Mouse (Mus musculus): ENCODE measurements at regions not wholly inside any gene's neighbourhood (a gene's known extent, or its start where the extent isn't known, plus 50 kb on each side); places are given as distances from the start of the nearest gene placed in this dataset.

- H3K4me3 ChIP-seq (ENCODE audit: insufficient read depth, low read length): no peak overlapping the region
- no peak overlapping the region for H3K27ac ChIP-seq (ENCODE audit: insufficient read depth, low read length)
- TF ChIP-seq POLR2A (IDR thresholded peaks at IDR 0.05; ENCODE audit: low read depth, low read length) (no peak), CTCF (IDR thresholded peaks at IDR 0.05; ENCODE audit: borderline replicate concordance, insufficient read depth, low read length) (no peak)
- H3K4me1 ChIP-seq (ENCODE audit: control insufficient read depth, insufficient read depth, low read length): no peaks in the 10 kb centered on the region
Measured at GRCm38 (mm10) chr4:47902749-47903148, 142.2 kb upstream of the Nr4a3 start.

DNA sequence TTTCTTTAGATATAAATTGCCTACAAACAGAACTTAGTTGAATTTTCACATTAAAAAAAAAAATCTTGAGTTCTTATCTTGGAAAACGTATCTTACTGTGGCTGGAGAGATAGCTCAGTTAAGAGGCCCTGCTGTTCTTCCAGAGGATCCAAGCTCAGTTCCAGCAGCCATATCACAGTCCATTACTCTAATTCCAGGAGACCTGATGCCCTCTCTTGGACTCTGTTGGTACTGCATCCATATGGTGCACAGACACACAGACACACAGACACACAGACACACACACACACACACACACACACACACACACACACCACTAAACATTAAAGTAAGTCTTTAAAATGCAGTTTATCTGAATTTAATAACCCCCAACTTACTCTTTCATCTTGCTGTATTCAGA is 132.7 kb upstream of the Nr4a3 start:
- Histone ChIP-seq H3K27ac (ENCODE audit: insufficient read depth, low read length) (no peak overlapping the region), H3K4me1 (ENCODE audit: control insufficient read depth, insufficient read depth, low read length) (no peaks in the 10 kb centered on the region), H3K4me3 (ENCODE audit: insufficient read depth, low read length) (no peak overlapping the region)
- TF ChIP-seq POLR2A (IDR thresholded peaks at IDR 0.05; ENCODE audit: low read depth, low read length) (no peak), CTCF (IDR thresholded peaks at IDR 0.05; ENCODE audit: borderline replicate concordance, insufficient read depth, low read length) (no peak)

DNA sequence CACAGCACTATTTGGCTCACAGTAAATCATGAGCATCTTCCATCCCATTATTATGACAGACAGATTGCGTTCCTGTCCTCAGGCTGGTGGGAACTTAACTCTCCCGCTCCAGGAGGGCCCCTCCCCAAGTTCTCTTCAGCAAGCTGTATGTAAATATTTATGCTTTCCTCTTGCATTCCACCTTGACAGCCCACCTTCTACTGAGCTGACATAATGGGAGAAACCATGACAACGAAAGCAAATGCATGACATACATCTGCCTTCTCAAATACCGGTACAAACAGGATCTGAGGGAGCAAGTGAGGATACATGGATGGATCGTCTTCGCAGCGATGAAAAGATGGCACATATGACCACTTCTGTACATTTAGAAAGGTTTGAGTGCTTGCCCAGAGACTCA is 125.4 kb upstream of the Nr4a3 start:
- Histone ChIP-seq H3K4me3 (ENCODE audit: insufficient read depth, low read length) (no peak overlapping the region), H3K27ac (ENCODE audit: insufficient read depth, low read length) (no peak overlapping the region), H3K4me1 (ENCODE audit: control insufficient read depth, insufficient read depth, low read length) (no peaks in the 10 kb centered on the region)
- TF ChIP-seq CTCF (IDR thresholded peaks at IDR 0.05; ENCODE audit: borderline replicate concordance, insufficient read depth, low read length) (no peak), POLR2A (IDR thresholded peaks at IDR 0.05; ENCODE audit: low read depth, low read length) (no peak)

- no peak for TF ChIP-seq POLR2A (IDR thresholded peaks at IDR 0.05; ENCODE audit: low read depth, low read length)
- TF ChIP-seq CTCF (IDR thresholded peaks at IDR 0.05; ENCODE audit: borderline replicate concordance, insufficient read depth, low read length): no peak
- no peak overlapping the region for H3K4me3 ChIP-seq (ENCODE audit: insufficient read depth, low read length)
- H3K4me1 ChIP-seq (ENCODE audit: control insufficient read depth, insufficient read depth, low read length): no peaks in the 10 kb centered on the region
- H3K27ac ChIP-seq (ENCODE audit: insufficient read depth, low read length): no peak overlapping the region
Measured at GRCm38 (mm10) chr4:47931464-47931863, 113.5 kb upstream of the Nr4a3 start.

DNA sequence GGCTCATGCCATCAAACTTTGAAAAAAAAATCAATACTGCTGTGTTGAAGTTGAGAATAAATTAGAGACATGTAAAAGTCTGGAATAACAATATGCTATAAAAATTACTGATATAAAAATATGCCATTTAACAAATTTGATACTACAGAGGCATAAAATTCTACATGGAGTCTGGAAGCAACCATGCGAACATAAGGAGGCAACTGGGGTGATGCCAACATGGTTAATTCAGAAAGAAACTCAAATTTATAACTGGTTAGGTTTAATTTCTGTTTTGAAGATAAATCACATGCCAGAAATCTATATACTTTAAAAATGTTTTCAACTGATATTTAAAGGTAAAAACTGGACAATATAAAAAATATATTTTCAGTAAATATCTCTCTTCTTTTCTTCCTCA is 111.4 kb upstream of the Nr4a3 start:
- Histone ChIP-seq H3K4me1 (ENCODE audit: control insufficient read depth, insufficient read depth, low read length) (no peaks in the 10 kb centered on the region), H3K4me3 (ENCODE audit: insufficient read depth, low read length) (no peak overlapping the region), H3K27ac (ENCODE audit: insufficient read depth, low read length) (no peak overlapping the region)
- TF ChIP-seq POLR2A (IDR thresholded peaks at IDR 0.05; ENCODE audit: low read depth, low read length) (no peak), CTCF (IDR thresholded peaks at IDR 0.05; ENCODE audit: borderline replicate concordance, insufficient read depth, low read length) (no peak)

DNA sequence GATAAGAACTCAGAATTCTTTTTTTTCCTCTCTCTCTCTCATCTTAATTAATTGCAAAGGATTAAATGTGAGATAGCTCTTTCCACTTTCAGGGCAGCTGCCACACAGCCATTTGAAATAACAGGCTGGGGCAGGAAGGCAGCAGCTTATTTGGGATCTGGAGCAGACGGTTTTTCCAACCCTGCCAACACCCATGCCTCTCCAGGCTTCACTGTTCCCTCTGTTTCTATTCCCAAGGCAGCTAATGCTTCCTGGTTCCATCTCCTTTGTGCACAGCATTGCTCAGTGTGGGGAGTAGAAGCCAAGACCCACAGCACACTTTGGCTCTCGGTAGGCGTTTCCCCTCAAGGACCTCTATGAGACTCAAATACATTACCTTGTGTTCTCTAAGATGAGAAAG is 109.4 kb upstream of the Nr4a3 start:
- TF ChIP-seq POLR2A (IDR thresholded peaks at IDR 0.05; ENCODE audit: low read depth, low read length) (no peak), CTCF (IDR thresholded peaks at IDR 0.05; ENCODE audit: borderline replicate concordance, insufficient read depth, low read length) (no peak)
- no peaks in the 10 kb centered on the region for H3K4me1 ChIP-seq (ENCODE audit: control insufficient read depth, insufficient read depth, low read length)
- H3K4me3 ChIP-seq (ENCODE audit: insufficient read depth, low read length): no peak overlapping the region
- H3K27ac ChIP-seq (ENCODE audit: insufficient read depth, low read length): no peak overlapping the region

DNA sequence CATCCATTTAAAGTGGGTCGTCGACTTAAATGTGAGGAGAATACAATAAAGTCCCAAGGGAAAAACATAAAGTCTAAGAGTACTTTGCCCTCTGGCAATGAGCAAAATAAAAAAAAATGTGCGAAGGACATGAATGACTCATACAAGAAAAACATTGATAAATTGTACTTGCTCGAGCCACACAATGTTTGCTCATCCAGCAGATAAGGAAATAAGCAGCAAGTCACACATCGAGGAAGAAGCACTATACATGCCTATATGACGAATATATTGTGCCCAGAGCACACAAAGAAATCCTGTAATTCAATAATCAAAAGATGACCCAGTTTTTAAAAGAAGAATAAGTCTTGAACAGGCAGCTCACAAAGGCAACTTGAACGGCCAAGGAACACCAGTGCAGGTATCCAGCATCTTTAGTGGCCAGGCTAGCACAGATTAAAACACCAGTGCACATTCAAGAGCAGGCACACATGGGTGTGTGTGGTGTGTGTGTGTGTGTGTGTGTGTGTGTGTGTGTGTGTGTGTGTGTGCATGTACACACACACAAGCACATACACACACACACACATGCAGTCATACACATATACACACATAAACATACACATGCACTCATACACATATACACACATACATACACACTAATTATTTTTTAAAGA is 108.4 kb upstream of the Nr4a3 start:
- no peaks in the 10 kb centered on the region for H3K4me1 ChIP-seq (ENCODE audit: control insufficient read depth, insufficient read depth, low read length)

DNA sequence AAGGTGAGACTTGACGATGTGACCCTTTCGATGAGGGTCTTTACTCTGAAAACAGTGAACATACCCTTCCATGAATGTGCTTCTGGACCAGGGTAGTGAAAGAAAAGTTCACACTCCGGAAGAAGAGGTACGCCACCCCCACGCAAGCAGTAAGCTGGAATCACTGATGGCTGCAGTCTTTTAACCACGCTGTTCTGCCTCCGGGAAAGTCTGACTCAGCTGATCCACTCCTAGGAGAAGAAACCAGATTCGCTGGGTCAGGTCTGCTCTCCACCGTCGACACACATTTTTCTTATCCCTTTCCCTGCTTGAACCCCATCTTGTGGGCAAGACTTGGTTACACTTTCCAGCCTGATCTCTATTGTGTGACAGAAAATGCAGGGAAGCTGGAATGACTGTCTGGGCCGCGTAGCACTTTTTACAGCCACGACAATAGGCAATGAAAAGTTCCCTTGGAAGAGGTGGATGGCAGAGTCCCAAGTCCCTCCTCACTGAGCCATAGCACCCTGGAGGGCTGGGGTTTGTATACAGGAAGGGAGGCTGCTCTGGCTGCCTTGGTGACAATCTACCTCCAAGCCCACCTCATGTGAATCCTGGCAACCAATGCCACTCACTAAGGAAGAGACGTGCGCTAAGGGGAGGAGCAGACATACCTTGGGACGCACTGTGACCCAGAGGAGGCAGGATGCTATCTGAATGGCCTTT is 96.9 kb upstream of the Nr4a3 start:
- no peak overlapping the region for H3K4me3 ChIP-seq (ENCODE audit: insufficient read depth, low read length)
- TF ChIP-seq POLR2A (IDR thresholded peaks at IDR 0.05; ENCODE audit: low read depth, low read length) (no peak), CTCF (IDR thresholded peaks at IDR 0.05; ENCODE audit: borderline replicate concordance, insufficient read depth, low read length) (no peak)
- H3K4me1 ChIP-seq (ENCODE audit: control insufficient read depth, insufficient read depth, low read length): no peaks in the 10 kb centered on the region
- H3K27ac ChIP-seq (ENCODE audit: insufficient read depth, low read length): no peak overlapping the region

More for the DNA sequence above, 108.4 kb upstream of the Nr4a3 start:
- Histone ChIP-seq H3K4me3 (ENCODE audit: insufficient read depth, low read length) (no peak overlapping the region), H3K27ac (ENCODE audit: insufficient read depth, low read length) (no peak overlapping the region)
- no peak for TF ChIP-seq POLR2A (IDR thresholded peaks at IDR 0.05; ENCODE audit: low read depth, low read length)
- TF ChIP-seq CTCF (IDR thresholded peaks at IDR 0.05; ENCODE audit: borderline replicate concordance, insufficient read depth, low read length): no peak

DNA sequence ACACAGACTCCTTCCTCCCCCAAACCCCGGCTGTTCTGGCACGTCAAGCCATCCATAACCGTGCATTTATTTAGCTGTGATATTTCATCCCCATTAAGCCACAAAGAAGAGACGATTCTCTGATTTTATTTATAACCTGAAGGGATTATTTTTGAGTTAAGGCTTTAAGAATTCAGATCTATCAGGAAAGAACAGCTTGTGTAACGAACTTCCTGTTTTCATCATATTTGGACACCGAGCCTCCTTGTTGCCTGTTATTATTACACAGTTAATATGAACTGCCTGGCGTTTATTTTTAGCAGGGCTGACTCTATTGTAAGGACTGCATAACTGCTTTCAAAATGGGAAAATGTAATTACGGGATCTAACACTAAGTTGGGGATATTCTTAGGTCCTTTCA is 96.2 kb upstream of the Nr4a3 start:
- Histone ChIP-seq H3K27ac (ENCODE audit: insufficient read depth, low read length) (no peak overlapping the region), H3K4me3 (ENCODE audit: insufficient read depth, low read length) (no peak overlapping the region), H3K4me1 (ENCODE audit: control insufficient read depth, insufficient read depth, low read length) (no peaks in the 10 kb centered on the region)
- TF ChIP-seq POLR2A (IDR thresholded peaks at IDR 0.05; ENCODE audit: low read depth, low read length) (no peak), CTCF (IDR thresholded peaks at IDR 0.05; ENCODE audit: borderline replicate concordance, insufficient read depth, low read length) (no peak)

GRCm38 (mm10) chr4:47954576-47955305 is 90.2 kb upstream of the Nr4a3 start:
- TF ChIP-seq POLR2A (IDR thresholded peaks at IDR 0.05; ENCODE audit: low read depth, low read length): no peak
- TF ChIP-seq CTCF (IDR thresholded peaks at IDR 0.05; ENCODE audit: borderline replicate concordance, insufficient read depth, low read length): no peak
- Histone ChIP-seq H3K4me3 (ENCODE audit: insufficient read depth, low read length) (no peak overlapping the region), H3K4me1 (ENCODE audit: control insufficient read depth, insufficient read depth, low read length) (no peaks in the 10 kb centered on the region)

More at GRCm38 (mm10) chr4:47954576-47955305, 90.2 kb upstream of the Nr4a3 start:
- H3K27ac ChIP-seq (ENCODE audit: insufficient read depth, low read length): no peak overlapping the region

Data from embryonic fibroblast, embryonic 13.5 days (primary cell).